18 mouse cellular contexts compared by ENCODE assay signal in genomic region chr3:159477250-159477962, GRCm38 (mm10). TPM values are rescaled to one million over a fixed set of nuclear protein-coding genes. Genes with fewer than 3 reads are reported as not detected.
"Had no signal": no experiment of that assay in that cellular context is flagged by ENCODE, and none has a peak within 500 bp of the region (broad histone marks: within the 10 kb centered on the region; RNA-seq: fewer than 3 reads in every experiment).

No protein-coding gene starts in this region.

- H3K36me3 ChIP-seq: lung, embryonic 15.5 days; midbrain, embryonic 13.5 days; midbrain, embryonic 15.5 days; neural tube, embryonic 12.5 days; stomach, embryonic 15.5 days had no signal

- H3K9ac ChIP-seq: liver, postnatal 0 days; lung, embryonic 15.5 days; midbrain, embryonic 13.5 days; midbrain, embryonic 15.5 days; neural tube, embryonic 12.5 days; stomach, embryonic 15.5 days had no signal

- H3K27ac ChIP-seq: lung, embryonic 15.5 days; midbrain, embryonic 13.5 days; midbrain, embryonic 15.5 days; neural tube, embryonic 12.5 days; stomach, embryonic 15.5 days; stomach, postnatal 0 days had no signal

- H3K27me3 ChIP-seq: lung, embryonic 15.5 days; megakaryocyte, embryonic 14.5 days; midbrain, embryonic 13.5 days; midbrain, embryonic 15.5 days; neural tube, embryonic 12.5 days; stomach, embryonic 15.5 days had no signal

- H3K4me2 ChIP-seq: lung, embryonic 15.5 days; midbrain, embryonic 11.5 days; midbrain, embryonic 13.5 days; midbrain, embryonic 15.5 days; neural tube, embryonic 12.5 days; stomach, embryonic 15.5 days had no signal

- ATAC-seq: liver, postnatal 0 days; lung, postnatal 0 days; midbrain, embryonic 13.5 days; midbrain, embryonic 15.5 days had no signal

- H3K9me3 ChIP-seq: lung, embryonic 15.5 days; megakaryocyte, embryonic 14.5 days; midbrain, embryonic 13.5 days; midbrain, embryonic 15.5 days; neural tube, embryonic 12.5 days; stomach, embryonic 15.5 days had no signal

- H3K4me1 ChIP-seq: lung, embryonic 15.5 days; megakaryocyte, embryonic 14.5 days; midbrain, embryonic 13.5 days; midbrain, embryonic 15.5 days; neural tube, embryonic 12.5 days; stomach, embryonic 15.5 days had no signal

- DNase-seq: liver, postnatal 0 days; lung, adult 2 months; lung, postnatal 14 days; lung, postnatal 4 days; right cerebral cortex, postnatal 14 days; thymus, adult 2 months; thymus, postnatal 25 days; thymus, postnatal 4 days had no signal

- H3K4me3 ChIP-seq: lung, embryonic 15.5 days; megakaryocyte, embryonic 14.5 days; midbrain, embryonic 13.5 days; midbrain, embryonic 15.5 days; neural tube, embryonic 12.5 days; stomach, embryonic 15.5 days had no signal

RNA-seq across cellular contexts. Expression of gene Depdc1a, which starts 17.8 kb away (rescaled TPM):
- total RNA-seq: monocyte, adult 5-6 weeks had no signal
